Mouse (Mus musculus) spleen, adult 18-20 months (tissue): ENCODE data around the gene Ikbip.

Source experiments
- DNase-seq, 2 experiments: peaks; one replicate each; pipeline ENCODE4 v3.0.0; 2022; ENCODE audit warnings: mixed read lengths in 2 of 2

Ikbip gene

DNA sequence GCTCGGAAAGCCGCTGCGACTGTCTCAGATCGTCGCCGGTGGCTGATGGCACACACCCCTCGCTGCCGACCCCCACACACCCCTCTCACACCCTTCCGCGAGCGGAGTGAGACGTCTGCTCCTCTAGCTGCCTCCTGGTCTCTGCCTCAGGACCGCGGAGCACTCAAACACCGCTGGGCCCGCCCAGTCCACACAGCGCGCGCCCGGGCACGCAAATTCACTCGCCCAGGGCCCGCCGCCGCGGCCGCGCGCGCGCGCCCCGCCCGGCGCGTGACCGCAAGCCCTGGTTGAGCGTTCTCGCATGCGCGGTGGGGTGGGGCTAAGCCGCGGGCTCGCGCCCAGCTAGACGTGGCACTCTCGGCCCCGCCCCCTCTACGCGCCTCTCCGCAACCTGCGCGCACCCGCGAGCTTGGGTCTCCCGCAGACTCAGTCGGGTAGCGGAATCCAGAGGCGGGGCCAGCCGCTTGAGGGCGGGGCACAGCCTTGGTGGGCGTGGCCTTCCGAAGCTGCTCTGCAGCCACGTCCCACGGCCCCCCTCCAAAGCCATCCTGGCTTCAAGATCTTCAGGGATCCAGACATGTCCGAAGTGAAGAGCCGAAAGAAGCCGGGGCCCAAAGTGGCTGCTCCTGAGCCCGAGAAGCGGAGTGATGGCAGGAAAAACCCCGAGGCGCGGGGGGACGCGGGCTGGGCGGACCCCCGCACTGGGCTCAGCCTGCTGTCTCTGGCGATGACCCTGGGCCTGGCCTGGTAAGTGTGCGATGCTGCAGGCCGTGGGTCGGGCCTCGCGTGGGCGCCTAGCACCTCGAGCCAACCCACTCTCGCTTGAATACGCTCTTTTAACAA, at the start of gene Ikbip, which contains the start of gene Apaf1:
Gene Ikbip (plus strand): TSS at position 391 of the 843 bp plus-strand sequence.
Gene Apaf1 (minus strand): TSS at position 221 of the 843 bp plus-strand sequence.
- DNase-seq, result peak; percentile 100

DNA sequence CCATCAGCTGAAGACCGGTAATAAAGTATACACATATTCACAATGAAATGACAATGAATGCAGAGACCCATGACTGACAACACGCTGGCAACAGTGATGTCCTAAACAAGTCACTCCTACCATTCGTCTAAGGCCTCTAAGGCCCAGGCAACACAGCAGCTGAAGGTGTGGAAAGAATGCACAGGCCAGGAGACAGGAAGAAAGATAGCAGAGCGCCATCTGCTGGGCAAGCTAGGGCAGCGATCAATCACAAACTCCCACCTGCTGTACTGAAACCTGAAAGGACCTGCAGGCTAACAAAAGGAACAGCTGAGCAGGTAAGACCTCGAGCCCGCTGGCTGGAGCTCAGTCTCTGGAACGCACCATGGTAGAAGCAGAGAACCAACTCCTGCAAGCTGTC, 48.8 kb upstream of the Ikbip start:
- peak; percentile 36 to 62 for DNase-seq

DNA sequence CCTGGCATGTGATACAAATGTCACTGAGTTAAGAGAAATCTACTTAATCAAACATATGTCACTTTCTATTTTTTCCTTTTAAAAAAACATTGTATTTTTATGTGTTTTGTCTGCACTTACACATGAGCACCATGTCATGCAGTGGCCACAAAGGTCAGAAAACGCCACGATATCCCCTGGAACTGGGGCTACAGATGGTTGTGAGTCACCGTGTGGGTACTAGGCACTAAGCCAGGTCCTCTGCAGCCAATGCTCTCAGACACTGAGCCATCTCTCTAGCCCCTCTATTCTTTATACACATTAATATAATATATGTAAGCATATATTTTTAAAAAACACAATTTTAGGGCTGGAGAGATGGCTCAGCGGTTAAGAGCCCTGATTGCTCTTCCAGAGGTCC, 33.0 kb upstream of the Ikbip start:
- DNase-seq, result no peak

DNA sequence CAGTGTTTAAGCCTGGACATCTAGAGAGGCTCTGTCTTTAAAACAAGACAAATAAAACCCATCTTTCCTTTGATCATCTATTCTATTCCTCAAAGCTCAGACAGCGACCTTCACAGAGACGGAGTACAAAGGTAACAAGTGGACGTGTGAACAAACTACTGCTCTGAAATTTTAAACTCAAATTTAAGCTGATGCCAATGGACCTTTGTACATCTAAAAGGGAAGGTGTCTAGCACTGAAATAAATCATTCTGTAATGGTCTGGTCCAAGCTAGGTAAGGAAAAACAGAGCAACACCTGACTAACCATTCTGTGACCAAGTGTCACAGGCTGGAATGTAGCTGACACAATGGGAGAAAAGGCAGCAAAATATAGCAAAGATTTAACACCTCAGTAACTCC, 31.6 kb upstream of the Ikbip start:
- DNase-seq, result no peak

DNA sequence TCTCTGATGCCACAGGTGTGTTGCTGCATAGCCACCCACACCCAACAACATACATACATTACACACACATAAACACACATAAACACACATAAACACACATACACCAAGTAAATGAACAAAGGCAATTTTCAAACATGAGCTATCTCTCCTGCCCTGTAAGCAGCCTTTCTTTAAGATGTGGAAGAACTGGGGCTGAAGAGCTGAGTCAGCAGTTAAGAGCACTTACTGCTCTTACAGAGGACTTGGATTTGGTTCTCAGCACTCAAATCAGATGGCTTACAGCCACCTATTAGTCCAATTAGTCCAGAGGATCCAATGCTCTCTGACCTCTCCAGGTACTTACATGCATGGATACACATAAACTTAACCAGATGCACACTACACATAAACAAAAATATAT, 30.0 kb upstream of the Ikbip start:
- DNase-seq, result no peak

DNA sequence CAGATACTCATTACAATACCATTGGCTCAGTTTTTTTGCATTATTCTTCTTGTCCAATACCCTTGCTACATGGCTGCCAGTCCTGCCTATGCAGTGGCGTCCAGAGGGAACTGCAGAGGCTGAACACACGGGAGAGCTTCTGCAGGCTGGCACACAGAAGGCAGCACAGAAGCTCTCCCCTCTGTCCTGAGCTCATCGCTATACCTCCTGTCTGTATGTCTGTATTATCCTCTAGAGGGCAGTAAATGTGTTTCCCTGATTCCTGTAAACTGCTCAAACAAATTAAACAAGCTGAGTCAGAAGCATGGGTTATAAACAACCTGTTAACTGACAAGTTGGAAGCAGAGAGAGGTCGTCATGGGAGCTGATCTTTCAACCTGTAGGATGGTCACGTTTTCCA, 22.0 kb upstream of the Ikbip start:
- no peak for DNase-seq

DNA sequence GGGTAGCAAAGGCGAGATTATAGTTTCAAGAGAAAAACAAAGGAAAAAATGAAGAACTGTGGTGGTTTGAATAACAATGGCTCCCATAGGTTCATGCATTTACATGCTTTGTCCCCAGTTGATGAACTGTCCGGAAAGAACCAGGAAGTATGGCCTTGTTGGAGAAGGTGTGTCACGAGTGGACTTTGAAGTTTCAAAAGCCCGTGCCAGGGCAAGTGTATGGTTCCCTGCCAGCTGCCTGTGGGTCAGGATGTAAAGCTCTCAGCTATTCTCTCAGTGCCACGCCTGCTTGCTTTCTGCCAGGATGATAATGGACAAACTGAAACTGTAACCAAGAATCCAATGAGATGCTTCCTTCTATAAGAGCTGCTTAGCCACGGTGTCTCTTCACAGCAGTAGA, 20.4 kb upstream of the Ikbip start:
- DNase-seq, result no peak

DNA sequence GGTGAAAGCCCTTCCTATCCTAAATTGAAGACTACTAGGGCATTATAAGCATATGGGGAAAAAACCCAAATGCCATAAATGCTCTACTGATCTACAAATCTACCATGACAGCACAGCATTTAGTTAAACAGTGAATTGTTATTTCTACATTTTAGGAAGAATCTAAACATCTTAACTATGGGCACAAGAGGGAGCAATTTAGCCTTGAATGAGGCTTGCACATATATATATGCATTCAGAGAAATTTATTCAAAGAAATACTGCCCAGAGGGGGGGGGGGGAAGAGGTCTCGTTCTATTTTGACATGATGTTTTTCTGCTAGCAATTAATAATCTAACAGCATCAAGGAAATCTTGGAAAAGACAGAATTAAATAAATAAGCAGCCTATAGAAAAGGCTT, 11.0 kb upstream of the Ikbip start:
- no peak for DNase-seq

DNA sequence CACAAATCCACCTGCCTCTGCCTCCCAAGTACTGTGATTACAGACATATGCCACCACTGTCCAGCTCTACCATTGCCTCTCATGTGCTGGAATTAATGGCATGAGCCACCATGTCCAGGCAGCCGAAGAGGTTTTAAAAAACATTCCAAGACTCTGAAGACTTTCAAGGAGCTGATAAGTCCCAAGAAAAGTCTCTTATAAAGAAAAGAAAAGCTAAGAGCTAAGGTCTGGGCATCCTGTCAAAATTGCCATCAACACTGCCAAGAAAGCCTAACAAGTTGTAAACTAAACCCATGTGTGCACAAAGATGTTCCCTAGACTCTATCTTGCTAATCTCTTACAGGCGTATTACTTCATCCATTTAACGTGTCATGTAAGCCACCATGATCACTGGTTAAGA, 9.4 kb upstream of the Ikbip start:
- no peak for DNase-seq

DNA sequence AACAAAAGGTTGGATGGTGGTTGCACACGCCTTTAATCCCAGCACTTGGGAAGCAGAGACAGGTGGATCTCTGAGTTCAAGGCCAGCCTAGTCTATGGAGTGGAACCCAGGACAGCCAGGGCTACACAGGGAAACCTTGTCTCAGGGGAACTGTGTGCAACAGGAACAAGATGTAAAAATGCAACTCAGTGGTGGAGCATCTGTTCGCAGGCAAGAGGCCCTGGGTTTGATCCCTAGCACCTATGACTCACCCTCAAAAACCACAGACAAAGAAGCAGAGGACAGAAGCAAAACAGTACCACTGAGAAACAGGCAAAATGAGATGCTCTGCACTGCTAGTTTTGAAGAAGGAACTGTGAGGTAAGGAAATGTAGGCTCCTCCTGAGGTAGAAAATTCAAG, 6.1 kb upstream of the Ikbip start:
- DNase-seq, result no peak

DNA sequence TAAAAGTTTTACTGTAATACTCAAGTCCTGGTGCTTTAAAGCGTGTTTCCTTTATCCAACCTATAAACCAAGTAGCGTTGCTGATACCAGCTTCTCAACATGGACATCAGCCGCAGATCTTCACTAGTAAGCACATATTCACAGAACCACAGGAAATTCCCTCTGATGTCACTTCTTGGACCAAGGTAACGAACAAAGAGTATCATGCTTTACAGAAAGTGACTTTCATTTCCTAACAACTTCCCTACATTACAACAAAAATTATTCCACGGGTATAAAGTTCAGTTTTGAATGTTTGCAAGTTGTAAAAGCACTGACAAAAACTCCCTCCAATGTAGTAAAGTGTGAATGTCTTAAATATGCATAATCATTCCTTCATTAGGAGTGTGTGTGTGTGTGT, 2.2 kb upstream of the Ikbip start:
- no peak for DNase-seq

DNA sequence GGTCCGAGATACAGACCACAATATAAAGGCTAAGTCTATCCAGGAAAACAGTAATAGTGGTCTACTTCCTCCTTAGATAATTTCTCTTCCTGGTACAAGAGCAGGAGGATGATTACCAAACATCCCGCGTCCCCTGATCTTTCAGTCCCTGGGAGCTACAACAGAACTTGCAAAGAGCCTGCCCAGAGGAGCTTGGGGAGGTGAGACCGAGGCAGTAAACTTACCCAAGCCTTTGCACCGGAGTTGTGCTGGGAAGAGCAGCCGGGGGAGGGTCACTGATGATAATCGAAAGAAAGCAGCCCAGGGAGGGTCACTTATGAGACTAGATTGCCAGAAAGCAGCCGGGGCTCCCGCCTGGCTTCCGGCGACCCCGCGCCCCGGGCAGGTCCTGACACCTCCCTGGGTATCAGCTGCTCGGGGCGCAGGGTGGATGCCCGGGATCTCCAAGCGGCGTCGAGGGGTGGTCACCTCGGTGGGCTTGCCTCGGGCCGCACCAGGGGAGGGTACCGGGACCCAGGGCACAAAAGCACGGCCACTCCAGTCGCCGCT, 707 bp upstream of the Ikbip start:
- no peak for DNase-seq

DNA sequence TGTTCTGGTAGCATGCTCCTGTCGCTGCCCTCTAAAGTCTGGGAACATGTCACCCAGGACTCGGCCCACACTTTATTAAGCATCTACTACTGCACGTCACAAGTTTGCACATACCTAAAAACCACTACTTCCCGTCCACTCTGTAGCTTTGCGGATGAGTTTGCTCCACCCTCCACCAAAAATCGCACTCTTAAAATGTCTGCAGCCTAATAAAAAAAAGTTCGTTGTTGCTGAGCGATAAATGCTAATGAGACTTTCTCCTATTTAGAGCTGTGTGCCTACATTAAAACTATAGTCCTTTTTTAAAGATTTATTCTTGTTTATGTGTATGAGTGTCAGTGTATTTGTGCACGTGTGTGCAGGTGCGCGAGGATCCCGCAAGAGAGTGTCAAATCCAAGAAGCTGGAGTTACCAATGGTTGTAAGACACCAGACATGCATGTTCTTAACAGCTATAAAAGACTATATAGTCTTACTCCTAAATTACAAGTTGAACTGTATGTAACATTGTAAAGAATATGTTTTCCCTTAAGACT, 720 bp downstream of the Ikbip start:
- no peak for DNase-seq

DNA sequence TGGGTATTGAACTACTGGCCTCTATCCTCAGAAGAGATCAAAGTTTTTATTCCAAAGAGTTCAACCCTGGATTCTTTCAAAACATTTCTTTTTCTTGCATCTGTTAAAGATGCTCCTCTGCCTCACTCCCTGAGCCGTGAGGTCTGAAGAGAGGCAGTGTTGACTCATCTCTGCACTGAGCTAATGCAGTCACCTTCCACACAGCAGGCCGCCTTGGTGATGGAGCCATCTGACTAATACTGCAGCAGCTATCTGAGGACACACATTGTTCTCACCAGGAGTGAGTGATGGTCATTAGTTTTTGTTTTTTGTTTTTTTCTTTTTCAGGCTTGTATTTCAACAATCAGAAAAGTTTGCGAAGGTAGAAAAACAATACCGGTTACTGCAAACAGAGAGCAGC, 10.1 kb downstream of the Ikbip start:
- DNase-seq, result no peak

DNA sequence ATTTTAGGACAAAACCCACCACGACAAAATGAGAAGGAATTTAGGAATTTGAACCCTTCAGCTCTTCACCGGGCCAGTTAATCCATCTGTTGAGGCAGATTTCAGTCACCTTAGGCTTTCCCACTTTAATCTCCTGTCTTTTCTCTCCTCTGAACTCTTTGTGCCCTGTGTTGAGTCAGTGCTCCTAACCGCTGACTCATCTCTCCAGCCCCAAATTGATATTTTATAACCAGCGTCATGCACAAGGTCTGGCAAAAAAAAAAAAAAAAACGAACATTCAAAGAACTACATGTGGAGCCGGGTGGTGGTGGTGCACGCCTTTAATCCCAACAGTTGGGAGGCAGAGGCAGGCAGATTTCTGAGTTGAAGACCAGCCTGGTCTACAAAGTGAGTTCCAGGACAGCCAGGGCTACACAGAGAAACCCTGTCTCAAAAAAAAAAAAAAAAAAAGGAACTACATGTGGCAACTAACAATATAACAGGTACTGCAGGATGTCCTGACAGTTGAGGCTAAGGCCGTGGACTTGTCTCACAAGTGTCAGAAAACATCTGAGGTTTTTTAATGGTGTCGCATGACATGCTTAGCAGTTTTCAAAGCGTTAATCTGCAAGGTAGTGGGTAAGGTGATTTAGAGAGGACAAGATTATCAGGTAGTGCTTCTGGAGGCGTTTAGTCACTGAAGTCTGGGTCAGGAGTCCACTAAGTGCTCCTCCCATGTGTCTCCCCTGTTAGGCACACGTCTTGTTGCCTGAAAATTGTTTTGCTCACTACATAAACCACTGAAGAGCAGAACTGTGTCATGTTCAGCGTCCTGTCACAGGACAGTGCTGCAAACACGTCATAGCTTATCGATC, 11.7 kb downstream of the Ikbip start:
- DNase-seq, result no peak

DNA sequence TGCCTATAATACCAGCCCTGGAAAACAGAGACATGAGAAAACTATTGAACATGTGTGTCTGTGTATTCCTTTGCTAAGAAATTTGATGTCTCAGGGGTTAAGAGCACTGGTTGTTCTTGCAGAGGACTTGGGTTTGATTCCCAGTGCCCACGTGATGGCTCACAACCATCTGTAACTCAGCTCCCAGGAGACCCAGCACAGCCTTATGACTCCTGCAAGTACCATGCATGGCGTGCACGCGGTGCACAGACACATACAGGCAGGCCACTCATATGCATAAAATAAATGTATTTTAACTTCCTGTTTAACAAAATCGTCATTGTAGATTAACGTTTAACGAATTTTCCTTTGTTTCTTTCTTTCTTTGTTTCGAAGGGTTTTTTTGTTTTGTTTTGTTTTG, 15.3 kb downstream of the Ikbip start:
- DNase-seq, result no peak

DNA sequence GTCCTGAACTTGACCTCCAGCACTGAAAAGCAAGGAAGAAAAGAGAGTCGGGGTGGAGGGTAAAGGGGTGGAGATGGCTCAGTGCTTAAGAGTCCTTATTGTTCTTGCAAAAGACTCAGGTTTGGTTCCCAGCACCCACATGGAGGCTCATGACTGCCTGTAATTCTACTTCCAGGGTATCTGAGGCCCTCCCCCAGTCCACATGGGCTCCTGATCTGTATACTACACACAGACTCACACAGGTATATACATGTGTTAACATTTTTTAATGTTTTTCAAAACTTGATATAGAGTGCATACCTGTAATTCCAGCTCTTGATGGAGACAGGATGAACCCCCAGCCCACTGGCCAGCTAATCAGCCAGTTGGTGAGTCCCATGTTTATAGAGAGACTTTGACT, 17.4 kb downstream of the Ikbip start:
- no peak for DNase-seq

DNA sequence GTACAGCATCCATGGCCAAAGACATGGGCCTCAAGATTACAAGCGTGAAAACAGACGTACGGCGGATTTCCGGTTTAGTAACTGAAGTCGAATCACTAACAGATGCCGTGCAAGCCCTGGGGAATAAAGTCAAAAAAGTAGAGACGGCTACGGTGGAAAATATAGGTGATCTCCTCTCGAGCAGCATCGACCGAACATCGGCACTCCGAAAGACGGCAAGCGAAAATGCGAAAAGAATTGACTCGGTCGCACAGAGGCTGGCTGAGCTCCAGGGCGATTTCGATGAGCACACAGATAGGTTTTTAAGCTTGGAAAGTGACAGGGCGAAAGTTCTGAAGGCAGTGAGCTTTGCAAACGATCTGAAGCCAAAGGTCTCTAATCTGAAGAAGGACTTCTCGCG, 19.2 kb downstream of the Ikbip start:
- no peak for DNase-seq

DNA sequence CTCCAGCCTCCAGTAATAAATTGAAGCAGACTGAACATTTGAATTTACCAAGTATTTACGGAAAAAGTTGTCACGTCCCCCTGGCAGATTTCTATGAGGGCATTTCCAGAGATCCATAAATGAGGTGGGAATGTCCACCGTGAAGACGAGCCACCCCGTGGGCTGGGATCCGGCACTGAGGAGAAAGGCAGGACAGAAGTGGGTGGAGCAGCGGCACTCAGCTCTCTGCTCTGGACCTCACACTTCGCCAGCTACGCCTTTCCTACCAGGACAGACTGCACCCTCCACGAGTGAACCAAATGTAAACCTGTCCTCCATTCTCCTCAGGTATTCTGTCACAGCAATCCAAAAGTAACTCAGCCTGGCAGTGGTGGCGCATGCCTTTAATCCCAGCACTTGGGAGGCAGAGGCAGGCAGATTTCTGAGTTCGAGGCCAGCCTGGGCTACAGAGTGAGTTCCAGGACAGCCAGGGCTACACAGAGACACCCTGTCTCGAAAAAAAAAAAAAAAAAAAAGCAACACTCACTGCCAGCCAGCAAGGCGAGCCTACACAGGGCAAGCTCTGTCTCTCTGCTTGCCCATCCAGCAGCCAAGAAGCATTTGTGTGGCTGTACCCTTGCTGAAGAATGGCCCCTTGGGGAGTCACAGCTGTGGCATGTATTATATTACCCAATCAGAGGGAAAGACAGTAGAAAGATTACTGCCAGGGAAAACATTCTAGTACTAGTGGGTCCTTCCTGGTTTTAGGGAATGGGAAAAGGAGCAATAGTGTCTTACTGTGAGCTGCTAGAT, 20.3 kb downstream of the Ikbip start:
- DNase-seq, result no peak

DNA sequence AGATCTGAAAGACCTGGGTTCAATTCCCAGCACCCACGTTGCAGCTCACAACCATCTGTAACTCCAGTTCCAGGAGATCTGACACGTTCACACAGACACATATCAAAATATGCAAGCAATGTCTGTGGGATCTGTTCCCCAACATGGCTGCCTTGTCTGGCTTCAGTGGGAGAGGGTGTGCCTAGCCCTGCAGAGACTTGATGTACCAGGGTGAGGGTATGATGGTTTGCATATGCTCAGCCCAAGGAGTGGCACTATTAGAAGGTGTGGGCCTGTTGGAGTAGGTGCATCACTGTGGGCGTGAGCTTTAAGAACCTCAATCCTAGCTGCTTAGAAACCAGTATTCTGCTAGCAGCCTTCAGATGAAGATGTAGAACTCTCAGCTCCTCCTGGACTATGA, 23.2 kb downstream of the Ikbip start:
- no peak for DNase-seq

DNA sequence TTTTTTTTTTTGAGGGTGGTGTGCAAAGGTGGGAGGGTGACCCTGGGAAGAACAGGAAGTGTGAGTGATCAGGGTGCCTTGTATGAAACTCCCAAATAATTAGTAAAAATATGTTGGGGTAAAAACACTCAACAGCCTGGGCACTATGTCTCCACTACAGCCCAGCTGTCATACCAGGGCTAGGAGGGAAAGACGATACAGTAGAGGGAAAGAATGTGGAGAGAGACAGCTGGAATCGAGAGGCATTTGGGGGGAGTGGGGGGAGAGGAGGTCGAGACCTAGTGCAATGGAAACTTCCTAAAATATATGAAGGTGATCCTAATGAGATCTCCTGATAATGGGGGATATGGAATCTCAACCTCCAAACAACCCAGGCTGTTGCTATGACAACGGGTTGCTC, 27.1 kb downstream of the Ikbip start:
- no peak for DNase-seq

DNA sequence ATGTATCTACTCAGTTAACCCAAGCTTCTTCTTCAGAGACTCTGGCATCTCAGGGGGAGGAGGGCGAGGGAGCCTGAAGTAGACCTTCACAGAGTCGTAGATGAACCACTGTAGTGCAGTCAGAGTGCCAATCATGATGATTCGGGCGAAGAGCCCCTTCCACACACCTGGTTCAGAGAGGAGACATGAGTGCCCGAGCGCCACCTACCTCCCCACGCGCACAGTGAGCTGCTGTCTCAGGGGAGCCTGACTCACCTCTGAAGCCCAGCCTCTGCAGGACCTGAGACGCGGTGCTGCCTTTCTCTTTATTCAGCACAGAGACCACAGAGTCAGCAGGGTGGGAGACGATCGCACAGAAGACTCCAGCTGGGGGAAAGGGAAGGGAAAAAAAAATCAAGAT, 34.2 kb downstream of the Ikbip start:
- no peak for DNase-seq

DNA sequence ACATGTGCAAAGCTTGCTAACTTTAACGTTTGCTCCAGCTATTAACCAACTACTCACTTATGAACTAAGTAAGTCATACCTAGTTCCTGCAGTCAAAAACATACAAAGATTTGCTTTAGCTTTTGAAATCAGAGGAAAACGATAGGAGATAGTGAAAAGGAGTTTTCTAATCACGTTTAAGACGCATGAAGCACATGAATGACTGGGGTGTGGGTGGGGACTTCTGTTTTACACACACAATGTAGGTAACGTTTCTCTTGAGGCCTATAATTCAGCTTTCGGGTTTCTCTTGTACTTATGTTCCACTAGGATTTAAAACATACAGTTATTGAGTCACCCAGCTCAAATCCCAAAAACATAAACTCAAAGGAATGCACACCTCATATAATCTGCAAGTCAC, 39.9 kb downstream of the Ikbip start:
- no peak for DNase-seq
